Mouse (Mus musculus) small intestine, adult 2 months (tissue): ENCODE data around the gene Fam160a1.

Source experiments
- CTCF ChIP-seq: fragments of 200-500 bp; IDR thresholded peaks from 2 replicates; pipeline ENCODE4 v1.5.1; 2012; ENCODE audit warnings: low read depth, mild to moderate bottlenecking, control low read depth, inconsistent platforms, low read length, moderate library complexity, mixed read lengths; ENCODE audit not compliant: insufficient replicate concordance, insufficient read length; ENCODE audit errors: extremely low read depth
- POLR2A ChIP-seq: fragments of 200-500 bp; IDR thresholded peaks from 2 replicates; pipeline ENCODE4 v1.6.1; 2012; ENCODE audit warnings: low read depth, mild to moderate bottlenecking, control low read depth, inconsistent platforms, low read length, moderate library complexity

DNA sequence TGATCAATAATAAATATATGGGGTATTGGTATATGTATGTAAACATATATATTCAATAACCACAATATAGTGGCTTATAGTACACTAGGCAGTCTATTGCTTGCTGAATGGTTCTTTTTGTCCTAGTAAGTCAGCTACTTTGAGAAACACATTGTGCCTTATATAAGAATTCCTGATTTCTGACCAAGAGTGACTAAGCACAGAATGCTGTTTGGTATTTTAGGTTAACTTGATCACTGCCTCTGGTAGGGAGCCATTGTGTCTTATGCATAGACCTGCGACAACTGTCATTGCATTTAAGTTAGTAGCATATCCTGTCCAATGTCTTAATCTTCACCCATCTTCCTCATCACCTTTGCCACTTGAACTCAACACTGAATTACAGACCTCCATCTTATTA is 197.3 kb downstream of the Fam160a1 start:
- TF ChIP-seq CTCF (no peak), POLR2A (no peak)
